Mouse (Mus musculus) E14TG2a.4 (cell line): ENCODE results near the gene Galnt9.

Experiments used
- H3K27me3 ChIP-seq: 2 replicates; pipeline ENCODE4 v1.6.1; 2014; ENCODE audit warnings: low read length, control low read depth; ENCODE audit not compliant: insufficient read depth
- H3K36me3 ChIP-seq: 2 replicates; pipeline ENCODE4 v1.6.1; 2014; ENCODE audit warnings: low read length, control low read depth; ENCODE audit not compliant: insufficient read depth
- H3K4me1 ChIP-seq: replicated peaks from 2 replicates; pipeline ENCODE4 v1.6.1; 2014; ENCODE audit warnings: low read depth, low read length, control low read depth
- H3K4me3 ChIP-seq: replicated peaks from 2 replicates; pipeline ENCODE4 v1.5.1; 2014; ENCODE audit warnings: mild to moderate bottlenecking, low read length
- H3K9me3 ChIP-seq: 2 replicates; pipeline ENCODE4 v1.6.1; 2014; ENCODE audit warnings: low read length, control low read depth
- CTCF ChIP-seq: conservative IDR thresholded peaks from 2 replicates; pipeline ENCODE4 v1.5.1; 2014; ENCODE audit warnings: low read length
- NANOG ChIP-seq: IDR thresholded peaks from 2 replicates; pipeline ENCODE4 v1.6.1; 2014; ENCODE audit warnings: borderline replicate concordance, low read length, mixed read lengths
- POU5F1 ChIP-seq: IDR thresholded peaks from 2 replicates; pipeline ENCODE4 v1.6.1; 2014; ENCODE audit warnings: low read length, borderline replicate concordance

Galnt9 gene

DNA sequence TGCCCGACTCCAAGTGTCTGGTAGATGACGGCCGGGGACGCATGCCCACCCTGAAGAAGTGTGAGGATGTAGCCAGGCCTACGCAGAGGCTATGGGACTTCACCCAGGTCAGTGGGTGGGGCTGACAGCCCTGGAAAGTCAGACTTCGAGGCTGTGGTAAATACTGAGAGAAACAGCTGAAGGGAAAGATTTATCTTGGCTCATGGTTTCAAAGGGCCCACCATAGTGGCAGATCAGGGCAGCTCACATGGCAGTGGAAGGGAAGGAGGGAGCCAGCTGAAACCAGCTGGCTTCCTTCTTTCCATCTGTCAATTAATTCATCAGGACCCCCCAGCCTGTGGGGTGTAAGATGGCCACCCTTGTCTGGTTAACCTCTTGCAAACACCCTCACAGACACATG is 75.1 kb downstream of the Galnt9 start:
- H3K4me3 ChIP-seq, result no peak overlapping the region
- no peaks in the 10 kb centered on the region for H3K36me3 ChIP-seq
- H3K9me3 ChIP-seq, result no peaks in the 10 kb centered on the region
- H3K27me3 ChIP-seq, result peaks cover 8% of the 10 kb centered on the region; the same call in 1 of the 2 replicates
- H3K4me1 ChIP-seq, result peaks cover 8% of the 10 kb centered on the region
- TF ChIP-seq CTCF (no peak), POU5F1 (no peak), NANOG (no peak)

DNA sequence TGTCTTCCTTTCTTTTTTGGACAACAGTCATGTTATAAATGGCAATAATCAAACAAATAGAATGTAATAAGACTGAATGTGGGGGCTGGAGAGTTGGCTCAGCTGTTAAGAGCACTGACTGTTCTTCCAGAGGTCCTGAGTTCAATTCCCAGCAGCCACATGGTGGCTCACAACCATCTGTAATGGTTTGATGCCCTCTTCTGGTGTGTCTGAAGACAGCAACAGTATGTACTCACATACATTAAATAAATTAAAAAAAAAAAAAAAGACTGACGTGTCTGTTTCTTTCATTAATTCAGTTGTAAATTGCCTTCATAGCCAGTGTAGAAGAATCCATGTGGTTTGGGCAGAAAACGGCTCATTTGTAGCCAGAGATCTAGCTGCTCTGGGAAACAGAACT is 80.2 kb downstream of the Galnt9 start:
- Histone ChIP-seq H3K36me3 (no peaks in the 10 kb centered on the region), H3K4me3 (no peak overlapping the region), H3K4me1 (peaks cover 20% of the 10 kb centered on the region), H3K27me3 (peaks cover 23% of the 10 kb centered on the region), H3K9me3 (no peaks in the 10 kb centered on the region)
- TF ChIP-seq CTCF (no peak), POU5F1 (no peak), NANOG (no peak)

- no peaks in the 10 kb centered on the region for H3K9me3 ChIP-seq
- no peaks in the 10 kb centered on the region for H3K36me3 ChIP-seq
- TF ChIP-seq CTCF (no peak), NANOG (no peak), POU5F1 (no peak)
- peaks cover 23% of the 10 kb centered on the region for H3K27me3 ChIP-seq
- H3K4me1 ChIP-seq, result peaks cover 12% of the 10 kb centered on the region
- H3K4me3 ChIP-seq, result no peak overlapping the region
Observed at GRCm38 (mm10) chr5:110627351-110627750, 83.2 kb downstream of the Galnt9 start.

DNA sequence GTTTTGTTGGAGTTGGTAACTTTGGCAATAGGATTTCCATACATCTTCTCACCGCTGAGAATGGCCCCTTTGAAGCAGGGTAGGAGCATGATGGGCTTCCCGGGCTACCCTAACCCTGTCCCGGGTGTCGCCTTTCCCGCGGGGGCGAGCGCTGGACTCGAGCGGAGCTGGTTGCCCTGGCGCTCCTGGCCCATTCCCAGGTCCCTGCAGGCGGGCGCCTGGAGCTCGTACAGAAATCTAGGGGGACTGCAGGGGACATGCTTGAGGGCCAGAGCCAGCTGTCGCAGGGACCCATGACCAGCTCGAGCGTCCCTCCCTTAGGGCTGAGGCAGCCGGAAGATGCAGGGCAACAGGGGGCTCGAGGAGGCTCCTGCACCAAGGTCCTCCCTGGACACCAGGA is 84.0 kb downstream of the Galnt9 start:
- H3K4me3 ChIP-seq, result peak overlapping the region; percentile 74
- no peaks in the 10 kb centered on the region for H3K36me3 ChIP-seq
- H3K4me1 ChIP-seq, result peaks cover 12% of the 10 kb centered on the region
- TF ChIP-seq CTCF, result no peak
- no peak for TF ChIP-seq POU5F1
- TF ChIP-seq NANOG, result no peak
- H3K9me3 ChIP-seq, result no peaks in the 10 kb centered on the region
- H3K27me3 ChIP-seq, result peaks cover 23% of the 10 kb centered on the region

- Histone ChIP-seq H3K9me3 (no peaks in the 10 kb centered on the region), H3K4me1 (peaks cover 12% of the 10 kb centered on the region), H3K4me3 (no peak overlapping the region), H3K27me3 (peaks cover 26% of the 10 kb centered on the region), H3K36me3 (no peaks in the 10 kb centered on the region)
- TF ChIP-seq CTCF (no peak), POU5F1 (no peak), NANOG (no peak)
Observed at GRCm38 (mm10) chr5:110629525-110630120, 85.5 kb downstream of the Galnt9 start.

DNA sequence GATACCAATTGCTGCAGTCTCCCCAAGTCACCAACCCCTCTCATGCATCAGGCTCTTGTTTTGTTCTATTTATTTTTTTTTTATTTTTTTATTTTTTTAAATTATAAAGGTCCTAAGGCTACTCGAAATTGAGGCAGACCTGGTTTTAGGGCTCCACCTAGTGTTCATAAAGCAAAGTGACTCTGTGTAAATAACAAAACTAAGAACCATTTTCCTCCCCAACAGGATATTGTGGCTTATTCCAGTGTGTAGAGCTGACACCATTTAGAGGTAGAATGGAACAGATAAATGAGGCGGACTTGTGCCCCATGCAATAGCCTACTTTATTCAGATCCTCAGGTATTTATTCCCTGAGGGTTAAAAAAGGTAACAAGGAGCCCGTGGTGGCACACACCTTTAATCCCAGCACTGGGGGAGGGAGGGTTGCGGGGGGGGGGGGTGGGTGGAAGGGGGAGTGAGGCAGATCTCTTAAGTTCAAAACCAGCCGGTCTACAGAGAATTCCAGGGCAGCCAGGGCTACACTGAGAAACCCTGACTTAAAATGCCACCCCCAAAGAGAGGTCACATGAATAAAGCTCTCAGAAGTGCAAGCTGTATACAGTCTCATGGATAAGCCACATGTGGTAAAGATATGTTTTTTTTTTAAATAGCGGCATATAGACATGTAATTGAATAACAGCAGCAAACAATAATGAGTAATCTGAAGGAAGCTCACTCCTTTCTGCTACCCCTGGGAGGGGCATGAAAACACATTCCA is 92.0 kb downstream of the Galnt9 start:
- 0 out of 2 replicates have a peak, but pooled peaks cover 2% of the 10 kb centered on the region for H3K9me3 ChIP-seq
- no peaks in the 10 kb centered on the region for H3K36me3 ChIP-seq
- H3K4me3 ChIP-seq, result no peak overlapping the region
- TF ChIP-seq POU5F1 (no peak), CTCF (peak; percentile 76), NANOG (no peak)
- peaks cover 9% of the 10 kb centered on the region for H3K4me1 ChIP-seq
- H3K27me3 ChIP-seq, result 0 out of 2 replicates have a peak, but pooled peaks cover 9% of the 10 kb centered on the region

- Histone ChIP-seq H3K9me3 (peaks cover 26% of the 10 kb centered on the region), H3K27me3 (0 out of 2 replicates have a peak, but pooled peaks cover 6% of the 10 kb centered on the region), H3K4me1 (peaks cover 9% of the 10 kb centered on the region), H3K36me3 (no peaks in the 10 kb centered on the region), H3K4me3 (peak overlapping the region; percentile 70)
- TF ChIP-seq POU5F1 (no peak), CTCF (no peak), NANOG (no peak)
Observed at GRCm38 (mm10) chr5:110638306-110639074, 94.3 kb downstream of the Galnt9 start.

DNA sequence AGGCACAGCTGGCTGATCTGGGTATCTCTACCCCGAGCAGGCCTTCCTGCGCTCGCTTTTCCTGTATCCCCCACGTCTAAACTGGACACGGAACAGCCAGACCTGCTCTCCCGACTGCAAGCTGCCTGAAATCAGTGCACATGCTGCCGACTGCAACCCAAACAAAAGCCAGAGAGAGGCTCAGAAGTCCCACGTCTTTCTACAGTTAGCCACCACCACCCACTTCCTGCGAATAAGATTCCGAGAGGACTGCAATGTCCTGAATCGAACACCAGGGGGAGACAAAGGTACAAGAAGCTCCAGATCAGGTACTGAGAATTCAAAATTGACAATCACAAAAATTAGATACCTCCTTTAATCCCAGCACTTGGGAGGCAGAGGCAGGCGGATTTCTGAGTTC is 95.3 kb downstream of the Galnt9 start:
- H3K27me3 ChIP-seq, result 0 out of 2 replicates have a peak, but pooled peaks cover 6% of the 10 kb centered on the region
- H3K4me3 ChIP-seq, result peak overlapping the region; percentile 70
- TF ChIP-seq NANOG (no peak), CTCF (peak; percentile 88), POU5F1 (no peak)
- peaks cover 35% of the 10 kb centered on the region for H3K9me3 ChIP-seq
- peaks cover 9% of the 10 kb centered on the region for H3K4me1 ChIP-seq
- H3K36me3 ChIP-seq, result 0 out of 2 replicates have a peak, but pooled peaks cover 1% of the 10 kb centered on the region
